Mouse (Mus musculus): ENCODE data around the gene Usp5. TPM values are rescaled to one million over a fixed set of nuclear protein-coding genes. Genes with fewer than 3 reads are reported as not detected.

The Usp5 gene
- 80.9 and 85.2 TPM in 2 replicates for polyA plus RNA-seq (2011; ENCODE audit: insufficient read depth, insufficient read length, low read depth, missing spikeins)

- Histone ChIP-seq H3K4me1 (ENCODE audit: control insufficient read depth, insufficient read depth, low read length) (peaks cover 2% of the 10 kb centered on the region), H3K36me3 (ENCODE audit: control insufficient read depth, insufficient read depth, low read length, poor library complexity, severe bottlenecking) (peaks cover 35% of the 10 kb centered on the region), H3K4me3 (ENCODE audit: low read depth, low read length) (peak within 1 kb of the TSS; percentile 98), H3K27me3 (ENCODE audit: control insufficient read depth, insufficient read depth, low read length, poor library complexity, severe bottlenecking) (no peaks in the 10 kb centered on the region), H3K27ac (ENCODE audit: insufficient read depth, low read length) (peak within 1 kb of the TSS; percentile 82), H3K9ac (ENCODE audit: low read depth, poor library complexity, severe bottlenecking) (peak within 1 kb of the TSS; percentile 89), H3K9me3 (replicated peaks; ENCODE audit: control insufficient read depth, insufficient read depth, low read length, poor library complexity, severe bottlenecking) (no peaks in the 10 kb centered on the region)
- peak; percentile 44 for TF ChIP-seq POLR2A (IDR thresholded peaks at IDR 0.05; ENCODE audit: insufficient read depth, low read length)
- TF ChIP-seq CTCF (IDR thresholded peaks at IDR 0.05; ENCODE audit: low read depth, low read length): no peak
Measured at GRCm38 (mm10) chr6:124828868-124829798, at the start of gene Usp5, which contains the start of gene Cdca3. Gene Usp5, minus strand, starts transcription at chr6:124829484. Gene Cdca3, plus strand, starts transcription at chr6:124829547.

DNA sequence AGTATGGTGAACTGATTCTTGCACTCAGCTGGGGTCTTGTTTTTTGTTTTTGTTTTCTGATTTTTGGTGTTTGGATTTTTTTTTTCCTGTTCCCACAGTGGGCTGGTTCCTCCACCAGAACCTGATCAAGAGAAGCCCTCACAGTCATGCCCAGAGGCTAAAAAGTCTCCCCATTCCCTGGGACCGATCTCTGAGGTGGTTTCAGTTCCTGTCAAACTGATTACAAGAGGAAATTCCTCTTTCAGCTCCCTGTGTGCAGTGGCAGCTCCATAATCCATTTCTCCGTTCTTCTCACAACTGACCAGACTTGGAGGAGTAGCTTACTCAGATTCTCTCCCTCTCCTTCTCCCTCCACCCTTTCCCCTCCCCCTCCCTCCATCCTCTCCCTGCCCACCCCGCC is 45.1 kb upstream of the Usp5 start:
- no peak overlapping the region for H3K27ac ChIP-seq (ENCODE audit: insufficient read depth, low read length)
- H3K27me3 ChIP-seq (ENCODE audit: control insufficient read depth, insufficient read depth, low read length, poor library complexity, severe bottlenecking): no peaks in the 10 kb centered on the region
- TF ChIP-seq POLR2A (IDR thresholded peaks at IDR 0.05; ENCODE audit: insufficient read depth, low read length): no peak
- TF ChIP-seq EP300 (IDR thresholded peaks at IDR 0.05; ENCODE audit: insufficient read depth, low read depth, low read length): no peak
- no peak for TF ChIP-seq CTCF (IDR thresholded peaks at IDR 0.05; ENCODE audit: low read depth, low read length)
- no peak overlapping the region for H3K9ac ChIP-seq (ENCODE audit: low read depth, poor library complexity, severe bottlenecking)
- H3K36me3 ChIP-seq (ENCODE audit: control insufficient read depth, insufficient read depth, low read length, poor library complexity, severe bottlenecking): no peaks in the 10 kb centered on the region
- H3K4me3 ChIP-seq (ENCODE audit: low read depth, low read length): no peak overlapping the region
- H3K9me3 ChIP-seq (replicated peaks; ENCODE audit: control insufficient read depth, insufficient read depth, low read length, poor library complexity, severe bottlenecking): no peaks in the 10 kb centered on the region
- H3K4me1 ChIP-seq (ENCODE audit: control insufficient read depth, insufficient read depth, low read length): no peaks in the 10 kb centered on the region

GRCm38 (mm10) chr6:124866560-124866959 is 37.3 kb upstream of the Usp5 start:
- Histone ChIP-seq H3K9ac (ENCODE audit: low read depth, poor library complexity, severe bottlenecking) (no peak overlapping the region), H3K4me1 (ENCODE audit: control insufficient read depth, insufficient read depth, low read length) (peaks cover 6% of the 10 kb centered on the region), H3K9me3 (replicated peaks; ENCODE audit: control insufficient read depth, insufficient read depth, low read length, poor library complexity, severe bottlenecking) (no peaks in the 10 kb centered on the region), H3K27ac (ENCODE audit: insufficient read depth, low read length) (no peak overlapping the region), H3K4me3 (ENCODE audit: low read depth, low read length) (no peak overlapping the region), H3K27me3 (ENCODE audit: control insufficient read depth, insufficient read depth, low read length, poor library complexity, severe bottlenecking) (no peaks in the 10 kb centered on the region), H3K36me3 (ENCODE audit: control insufficient read depth, insufficient read depth, low read length, poor library complexity, severe bottlenecking) (no peaks in the 10 kb centered on the region)
- TF ChIP-seq POLR2A (IDR thresholded peaks at IDR 0.05; ENCODE audit: insufficient read depth, low read length): no peak

- Histone ChIP-seq H3K4me3 (ENCODE audit: low read depth, low read length) (no peak overlapping the region), H3K4me1 (ENCODE audit: control insufficient read depth, insufficient read depth, low read length) (peaks cover 10% of the 10 kb centered on the region), H3K27ac (ENCODE audit: insufficient read depth, low read length) (no peak overlapping the region), H3K36me3 (ENCODE audit: control insufficient read depth, insufficient read depth, low read length, poor library complexity, severe bottlenecking) (no peaks in the 10 kb centered on the region), H3K9me3 (replicated peaks; ENCODE audit: control insufficient read depth, insufficient read depth, low read length, poor library complexity, severe bottlenecking) (no peaks in the 10 kb centered on the region), H3K9ac (ENCODE audit: low read depth, poor library complexity, severe bottlenecking) (no peak overlapping the region), H3K27me3 (ENCODE audit: control insufficient read depth, insufficient read depth, low read length, poor library complexity, severe bottlenecking) (no peaks in the 10 kb centered on the region)
- TF ChIP-seq POLR2A (IDR thresholded peaks at IDR 0.05; ENCODE audit: insufficient read depth, low read length): no peak
- TF ChIP-seq CTCF (IDR thresholded peaks at IDR 0.05; ENCODE audit: low read depth, low read length): no peak
- TF ChIP-seq EP300 (IDR thresholded peaks at IDR 0.05; ENCODE audit: insufficient read depth, low read depth, low read length): no peak
Measured at GRCm38 (mm10) chr6:124865766-124866362, 36.6 kb upstream of the Usp5 start.

DNA sequence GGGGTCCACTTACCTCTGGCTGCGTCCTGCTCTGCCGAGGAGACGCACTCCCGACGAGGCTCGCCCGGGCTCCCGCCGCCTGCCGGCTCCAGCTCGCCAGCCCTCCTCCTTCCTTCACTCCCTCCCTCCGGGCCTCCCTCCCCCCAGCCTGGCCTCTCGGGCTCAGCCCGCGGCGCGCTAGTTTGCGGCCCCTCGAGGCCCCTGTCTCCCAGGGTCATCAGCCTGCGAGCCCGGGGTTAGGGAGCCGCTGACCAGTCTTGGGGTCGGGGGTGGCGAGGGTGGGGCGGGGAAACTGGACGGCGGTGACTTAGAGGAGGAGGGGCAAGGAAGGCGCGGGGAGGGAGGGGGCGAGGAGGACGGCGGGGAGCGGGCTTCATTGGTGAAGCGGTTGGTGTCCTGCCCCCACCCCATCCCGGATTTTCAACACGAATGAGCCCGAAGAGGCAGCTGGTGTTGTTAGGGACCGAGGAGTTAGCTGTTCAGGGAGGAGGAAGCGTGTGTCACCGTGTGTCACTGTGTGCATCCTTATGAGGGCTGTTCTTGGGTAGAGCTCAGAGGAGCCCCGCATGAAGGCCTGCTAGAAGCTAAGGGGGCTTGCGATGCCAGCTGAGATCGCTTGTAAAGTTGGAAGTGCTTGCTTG is 34.5 kb upstream of the Usp5 start, which contains the start of gene Gpr162:
Gene Gpr162 (minus strand): TSS at position 326 of the 641 bp plus-strand sequence.
- no peaks in the 10 kb centered on the region for H3K9me3 ChIP-seq (replicated peaks; ENCODE audit: control insufficient read depth, insufficient read depth, low read length, poor library complexity, severe bottlenecking)
- peak within 1 kb of the TSS; percentile 78 for H3K9ac ChIP-seq (ENCODE audit: low read depth, poor library complexity, severe bottlenecking)
- H3K27me3 ChIP-seq (ENCODE audit: control insufficient read depth, insufficient read depth, low read length, poor library complexity, severe bottlenecking): no peaks in the 10 kb centered on the region
- TF ChIP-seq POLR2A (IDR thresholded peaks at IDR 0.05; ENCODE audit: insufficient read depth, low read length) (no peak), EP300 (IDR thresholded peaks at IDR 0.05; ENCODE audit: insufficient read depth, low read depth, low read length) (no peak), CTCF (IDR thresholded peaks at IDR 0.05; ENCODE audit: low read depth, low read length) (no peak)
- peak within 1 kb of the TSS; percentile 57 for H3K4me3 ChIP-seq (ENCODE audit: low read depth, low read length)
- no peaks in the 10 kb centered on the region for H3K36me3 ChIP-seq (ENCODE audit: control insufficient read depth, insufficient read depth, low read length, poor library complexity, severe bottlenecking)
- H3K4me1 ChIP-seq (ENCODE audit: control insufficient read depth, insufficient read depth, low read length): peaks cover 13% of the 10 kb centered on the region
- H3K27ac ChIP-seq (ENCODE audit: insufficient read depth, low read length): no peak within 1 kb of the TSS
